Mouse (Mus musculus) embryonic fibroblast, embryonic 13.5 days (primary cell): ENCODE measurements around the gene Kif13a.

ENCODE experiments used
- CTCF ChIP-seq: IDR thresholded peaks from 2 replicates; pipeline ENCODE4 v1.5.1; 2011; ENCODE audit warnings: mild to moderate bottlenecking, control low read depth, low read length, moderate library complexity, borderline replicate concordance; ENCODE audit not compliant: insufficient read depth
- POLR2A ChIP-seq: IDR thresholded peaks from 2 replicates; pipeline ENCODE4 v1.6.1; 2011; ENCODE audit warnings: low read depth, mild to moderate bottlenecking, control low read depth, low read length, moderate library complexity

- no peak for TF ChIP-seq POLR2A
- TF ChIP-seq CTCF: no peak
These were observed 87.5 kb downstream of the Kif13a start for GRCm38 (mm10) chr13:46842185-46842584.
